Mouse (Mus musculus) limb, embryonic 13.5 days (tissue): ENCODE measurements around the gene Hist1h2ah. TPM values are rescaled to one million over a fixed set of nuclear protein-coding genes. Genes with fewer than 3 reads are reported as not detected.

Experiments used
- ATAC-seq: fragments of 200-750 bp; cut with Nextera tagmentation; 2 replicates; pipeline ENCODE4 v1.8.0; 2017; ENCODE audit warnings: low read depth, moderate number of reproducible peaks, moderate TSS enrichment; ENCODE audit not compliant: low FRiP score
- H3K27ac ChIP-seq: fragments of 300-500 bp; sonication (generic); 2 replicates; pipeline ENCODE4 v1.5.1; 2015; ENCODE audit warnings: inconsistent platforms, mild to moderate bottlenecking, moderate library complexity
- H3K27me3 ChIP-seq: fragments of 300-500 bp; sonication (generic); 2 replicates; pipeline ENCODE4 v1.6.1; 2015; ENCODE audit warnings: mild to moderate bottlenecking, inconsistent platforms
- H3K36me3 ChIP-seq: fragments of 300-500 bp; sonication (generic); 2 replicates; pipeline ENCODE4 v1.6.1; 2015; ENCODE audit warnings: inconsistent platforms, mild to moderate bottlenecking, moderate library complexity
- H3K4me1 ChIP-seq: fragments of 300-500 bp; sonication (generic); 2 replicates; pipeline ENCODE4 v1.6.1; 2015; ENCODE audit warnings: inconsistent platforms
- H3K4me2 ChIP-seq: fragments of 300-500 bp; sonication (generic); replicated peaks from 2 replicates; pipeline ENCODE4 v1.6.1; 2015; ENCODE audit warnings: inconsistent platforms, mild to moderate bottlenecking, moderate library complexity
- H3K4me3 ChIP-seq: fragments of 300-500 bp; sonication (generic); 2 replicates; pipeline ENCODE4 v1.5.1; 2015; ENCODE audit warnings: moderate library complexity, mild to moderate bottlenecking, inconsistent platforms
- H3K9ac ChIP-seq: fragments of 300-500 bp; sonication (generic); 2 replicates; pipeline ENCODE4 v1.6.1; 2015; ENCODE audit warnings: mild to moderate bottlenecking, inconsistent platforms
- H3K9me3 ChIP-seq: fragments of 300-500 bp; sonication (generic); 2 replicates; pipeline ENCODE4 v1.6.1; 2016; ENCODE audit warnings: inconsistent platforms
- WGBS: fragments of 180-500 bp; shearing (Covaris S2); methylation state at CpG from one replicate; pipeline ENCODE4 v1.1.7; 2015; 5-methylcytosine and 5-hydroxymethylcytosine counted together
- polyA plus RNA-seq: library from polyadenylated mRNA; unstranded; fragments of >200 nt; fragmentation: Nextera tagmentation; extraction: Ambion mirVana; gene quantifications from 2 replicates; pipeline ENCODE4 v1.2.1, GENCODE M21; 2015

Gene Hist1h2ah
- polyA plus RNA-seq, 1 experiment from 2014 or later = 11.8 TPM

DNA sequence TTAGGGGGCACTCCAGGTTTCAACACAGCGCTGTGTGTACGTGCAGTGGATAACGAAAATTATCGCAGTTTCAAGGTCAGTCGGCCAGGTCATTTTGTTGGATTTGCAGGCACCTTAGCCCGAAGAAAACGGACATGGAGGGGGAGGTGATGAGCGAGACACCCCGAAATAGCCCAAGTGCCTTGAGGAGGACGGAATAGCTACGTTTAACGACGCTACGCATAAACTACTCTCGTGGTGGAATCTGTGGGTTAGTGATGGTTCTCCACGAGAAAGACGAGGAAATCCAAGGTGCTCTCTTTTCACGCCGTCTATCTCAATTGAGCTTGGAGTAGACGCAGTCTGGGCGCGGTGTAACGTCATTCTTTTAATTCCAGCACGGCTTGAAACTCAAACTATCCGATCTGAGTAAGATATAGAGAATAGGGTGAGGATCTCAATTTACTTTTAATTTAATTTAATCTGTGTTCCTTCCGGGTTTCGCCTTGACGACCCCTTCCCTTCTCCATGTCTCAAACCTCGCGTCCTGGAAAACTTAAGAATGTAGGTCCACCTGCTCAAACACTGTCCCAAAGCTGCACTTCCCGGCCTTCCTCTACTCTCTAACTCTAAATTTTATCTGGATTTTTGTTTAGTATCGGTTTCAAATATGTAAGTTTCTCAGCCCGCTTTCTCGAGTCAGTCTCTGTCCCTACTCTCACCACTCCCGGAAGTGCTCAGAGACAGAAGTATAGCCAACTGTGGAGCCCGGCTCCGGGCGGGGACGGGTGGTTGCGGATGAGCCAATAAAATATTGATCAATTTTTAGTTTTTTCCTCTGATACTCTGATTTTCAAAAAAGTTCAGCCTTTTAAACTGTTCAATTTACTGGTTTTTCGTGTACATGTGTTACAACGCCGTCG lies 15.2 kb downstream of the Hist1h2ah start:
- no peaks in the 10 kb centered on the region for H3K36me3 ChIP-seq
- H3K9ac ChIP-seq = no peak overlapping the region
- no peaks in the 10 kb centered on the region for H3K9me3 ChIP-seq
- no peak for ATAC-seq
- no peak overlapping the region for H3K27ac ChIP-seq
- H3K4me3 ChIP-seq = peak overlapping the region; percentile 48
- WGBS = under 1% methylated on average over 44 of the region's 44 CpGs
- H3K27me3 ChIP-seq = peaks cover 58% of the 10 kb centered on the region
- peak overlapping the region; percentile 71 for H3K4me2 ChIP-seq
- H3K4me1 ChIP-seq = peaks cover 10% of the 10 kb centered on the region

DNA sequence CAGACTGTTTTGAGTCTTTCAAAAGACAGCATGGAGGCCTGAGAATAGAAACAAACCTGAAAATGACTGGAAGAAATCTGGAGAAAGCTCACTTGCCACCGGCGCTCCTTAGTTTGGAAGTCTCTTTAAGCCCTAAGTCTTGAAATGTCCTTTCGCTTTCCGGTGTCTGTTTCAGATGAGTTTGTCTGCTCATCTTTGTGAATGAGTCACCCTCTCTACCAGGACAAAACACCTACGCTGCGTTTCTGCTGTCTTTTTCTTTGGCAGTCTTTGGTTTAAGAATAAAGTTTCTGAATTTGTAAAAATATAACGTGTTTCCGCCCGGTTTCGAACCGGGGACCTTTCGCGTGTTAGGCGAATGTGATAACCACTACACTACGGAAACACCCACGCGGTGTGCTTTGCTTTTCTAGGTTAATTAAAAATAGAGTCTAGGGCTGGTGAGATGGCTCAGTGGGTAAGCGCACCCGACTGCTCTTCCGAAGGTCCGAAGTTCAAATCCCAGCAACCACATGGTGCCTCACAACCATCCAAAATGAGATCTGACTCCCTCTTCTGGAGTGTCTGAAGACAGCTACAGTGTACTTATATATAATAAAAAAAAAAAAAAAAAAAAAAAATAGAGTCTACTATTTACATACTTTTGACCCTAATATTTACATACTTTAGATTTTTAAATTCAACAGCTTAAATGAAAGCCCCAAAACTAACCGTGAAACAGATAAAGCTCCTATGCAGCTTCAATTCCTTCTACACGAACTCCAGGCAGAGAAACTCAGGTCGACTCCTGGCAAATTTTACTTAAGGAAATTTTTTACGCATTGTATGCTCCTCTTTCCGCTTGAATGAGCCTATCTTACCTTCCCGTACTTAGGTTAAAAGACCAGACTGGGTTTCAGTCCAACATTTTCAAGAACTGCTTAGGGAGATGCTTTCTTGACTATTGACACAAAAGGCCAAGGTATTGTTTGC lies 19.6 kb downstream of the Hist1h2ah start:
- Histone ChIP-seq H3K4me3 (peak overlapping the region; percentile 10; the same call in 1 of the 2 replicates), H3K9ac (no peak overlapping the region), H3K4me1 (peaks cover 15% of the 10 kb centered on the region), H3K27ac (no peak overlapping the region), H3K36me3 (no peaks in the 10 kb centered on the region), H3K4me2 (no peak overlapping the region; the same call in 1 of the 2 replicates), H3K9me3 (no peaks in the 10 kb centered on the region), H3K27me3 (peaks cover 88% of the 10 kb centered on the region)
- 15% methylated on average over 27 of the region's 27 CpGs for whole genome bisulfite sequencing
- peak; percentile 59; the same call in 1 of the 2 replicates for ATAC-seq

DNA sequence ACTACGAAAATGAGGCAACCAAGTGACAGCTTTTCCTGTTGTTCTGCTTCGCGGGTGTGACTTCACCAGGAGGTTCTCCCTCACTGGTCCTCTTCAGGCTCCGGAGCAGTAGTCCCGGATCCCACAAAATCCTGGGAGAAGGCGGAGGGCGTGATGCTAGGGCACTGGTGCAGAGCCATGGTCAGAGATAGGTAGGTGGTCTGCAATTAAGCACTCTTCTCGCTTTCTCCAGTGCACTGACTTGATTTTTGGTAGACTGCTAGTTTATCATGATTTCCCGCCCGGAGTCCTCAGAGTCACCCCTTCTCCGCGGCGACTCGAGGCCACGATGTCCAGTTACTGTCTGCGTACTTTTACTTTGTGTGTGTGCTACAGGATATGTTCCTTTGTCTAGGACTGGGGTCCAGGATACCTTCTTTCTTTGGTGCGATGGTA lies 20.9 kb downstream of the Hist1h2ah start:
- 14% methylated on average over 17 of the region's 17 CpGs for WGBS

DNA sequence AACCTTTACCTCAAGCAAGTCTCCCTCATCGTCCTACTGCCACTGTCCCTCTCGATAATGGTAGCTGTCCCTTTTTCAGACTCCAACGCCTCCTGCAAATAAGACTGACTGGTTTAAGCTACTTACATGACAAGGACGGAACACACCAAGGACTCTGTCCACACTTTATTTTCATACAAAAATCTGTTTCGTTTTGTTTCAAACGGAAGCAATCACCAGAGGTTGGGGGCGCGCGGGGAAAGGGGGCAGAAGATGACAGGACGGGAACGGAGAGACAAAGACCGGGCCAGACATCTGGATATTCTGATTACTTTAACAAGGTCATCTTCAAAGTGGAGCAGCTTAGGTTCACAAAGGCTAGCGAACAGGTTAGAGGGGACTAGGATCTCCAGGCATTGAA lies 21.7 kb downstream of the Hist1h2ah start:
- Histone ChIP-seq H3K4me1 (peaks cover 6% of the 10 kb centered on the region; the same call in 1 of the 2 replicates), H3K4me2 (peak overlapping the region; percentile 47; the same call in 1 of the 2 replicates), H3K27me3 (peaks cover 88% of the 10 kb centered on the region), H3K36me3 (no peaks in the 10 kb centered on the region), H3K4me3 (no peak overlapping the region), H3K27ac (no peak overlapping the region), H3K9ac (no peak overlapping the region), H3K9me3 (no peaks in the 10 kb centered on the region)
- ATAC-seq = no peak
- WGBS = 15% methylated on average over 13 of the region's 13 CpGs

More for the DNA sequence above, 20.9 kb downstream of the Hist1h2ah start:
- H3K36me3 ChIP-seq = no peaks in the 10 kb centered on the region
- H3K4me2 ChIP-seq = peak overlapping the region; percentile 47
- H3K9ac ChIP-seq = no peak overlapping the region
- H3K27ac ChIP-seq = no peak overlapping the region
- H3K4me1 ChIP-seq = peaks cover 6% of the 10 kb centered on the region; the same call in 1 of the 2 replicates
- no peaks in the 10 kb centered on the region for H3K9me3 ChIP-seq
- ATAC-seq = no peak
- H3K27me3 ChIP-seq = peaks cover 88% of the 10 kb centered on the region
- H3K4me3 ChIP-seq = peak overlapping the region; percentile 17

DNA sequence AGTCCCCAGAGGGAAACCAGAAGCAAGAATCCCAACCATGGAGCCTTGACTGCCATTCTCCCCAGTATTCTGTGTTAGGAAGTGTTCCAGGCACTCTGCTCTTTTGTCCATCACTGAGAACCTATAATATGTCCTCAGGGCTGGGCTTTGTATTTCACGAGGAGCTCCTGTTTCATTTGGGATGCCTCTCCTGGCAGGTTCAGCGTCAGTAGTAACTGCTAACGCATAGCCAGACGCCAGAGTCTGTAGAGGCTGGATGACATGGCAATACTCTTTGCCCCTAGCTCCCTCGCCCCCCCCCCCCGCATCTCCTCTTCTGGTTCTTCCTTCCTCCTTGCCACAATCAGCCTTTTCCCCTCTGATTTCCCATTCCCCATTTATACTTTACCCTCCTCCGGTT lies 25.7 kb downstream of the Hist1h2ah start, which contains the start of gene Prss16:
Gene Prss16, minus strand, starts transcription at position 101 of the 400 bp plus-strand sequence.
- WGBS = 19% methylated on average over 6 of the region's 7 CpGs
- Histone ChIP-seq H3K27me3 (peaks cover 93% of the 10 kb centered on the region), H3K36me3 (no peaks in the 10 kb centered on the region), H3K9me3 (no peaks in the 10 kb centered on the region), H3K4me1 (peaks cover 15% of the 10 kb centered on the region), H3K27ac (no peak within 1 kb of the TSS), H3K4me2 (no peak within 1 kb of the TSS), H3K9ac (no peak within 1 kb of the TSS), H3K4me3 (no peak within 1 kb of the TSS)
- ATAC-seq = no peak

GRCm38 (mm10) chr13:22008707-22009106 lies 26.7 kb downstream of the Hist1h2ah start:
- H3K4me1 ChIP-seq = peaks cover 11% of the 10 kb centered on the region
- H3K4me3 ChIP-seq = no peak overlapping the region
- no peak overlapping the region for H3K4me2 ChIP-seq
- peaks cover 93% of the 10 kb centered on the region for H3K27me3 ChIP-seq
- ATAC-seq = no peak
- H3K27ac ChIP-seq = no peak overlapping the region
- no peak overlapping the region for H3K9ac ChIP-seq
- H3K36me3 ChIP-seq = no peaks in the 10 kb centered on the region
- 71% methylated on average over 3 of the region's 3 CpGs for WGBS
- no peaks in the 10 kb centered on the region for H3K9me3 ChIP-seq

DNA sequence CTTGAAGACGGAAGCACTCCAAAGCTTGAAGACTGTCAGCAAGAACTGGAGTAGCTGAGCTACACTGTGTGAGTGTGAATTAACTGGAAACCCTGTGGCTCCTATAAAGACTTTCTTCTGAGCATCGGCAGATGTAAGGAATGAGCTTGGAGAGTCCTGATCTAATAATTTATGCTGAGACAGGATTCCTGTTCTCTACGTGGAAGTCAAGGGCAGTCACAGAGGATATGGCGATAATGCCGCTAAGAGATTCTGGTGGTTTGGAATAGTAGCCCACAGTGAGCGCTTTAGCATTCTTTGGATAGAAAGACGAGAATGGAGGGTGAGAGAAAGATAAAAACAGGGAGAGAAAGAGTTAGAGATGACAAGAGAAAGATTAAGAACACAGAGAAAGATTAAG lies 27.5 kb downstream of the Hist1h2ah start:
- Histone ChIP-seq H3K9ac (no peak overlapping the region), H3K9me3 (no peaks in the 10 kb centered on the region), H3K36me3 (no peaks in the 10 kb centered on the region), H3K27me3 (peaks cover 95% of the 10 kb centered on the region), H3K4me1 (peaks cover 11% of the 10 kb centered on the region), H3K4me3 (no peak overlapping the region), H3K27ac (no peak overlapping the region), H3K4me2 (no peak overlapping the region)
- ATAC-seq = no peak
- 56% methylated on average over 7 of the region's 7 CpGs for WGBS

- 3% methylated on average over 18 of the region's 18 CpGs for WGBS
- Histone ChIP-seq H3K4me1 (peaks cover 11% of the 10 kb centered on the region), H3K36me3 (no peaks in the 10 kb centered on the region), H3K27me3 (peaks cover 95% of the 10 kb centered on the region), H3K27ac (no peak overlapping the region), H3K4me3 (peak overlapping the region; percentile 54), H3K9me3 (no peaks in the 10 kb centered on the region), H3K4me2 (peak overlapping the region; percentile 95), H3K9ac (peak overlapping the region; percentile 27; the same call in 1 of the 2 replicates)
- no peak for ATAC-seq
Measured at GRCm38 (mm10) chr13:22007121-22007510, 28.3 kb downstream of the Hist1h2ah start.

DNA sequence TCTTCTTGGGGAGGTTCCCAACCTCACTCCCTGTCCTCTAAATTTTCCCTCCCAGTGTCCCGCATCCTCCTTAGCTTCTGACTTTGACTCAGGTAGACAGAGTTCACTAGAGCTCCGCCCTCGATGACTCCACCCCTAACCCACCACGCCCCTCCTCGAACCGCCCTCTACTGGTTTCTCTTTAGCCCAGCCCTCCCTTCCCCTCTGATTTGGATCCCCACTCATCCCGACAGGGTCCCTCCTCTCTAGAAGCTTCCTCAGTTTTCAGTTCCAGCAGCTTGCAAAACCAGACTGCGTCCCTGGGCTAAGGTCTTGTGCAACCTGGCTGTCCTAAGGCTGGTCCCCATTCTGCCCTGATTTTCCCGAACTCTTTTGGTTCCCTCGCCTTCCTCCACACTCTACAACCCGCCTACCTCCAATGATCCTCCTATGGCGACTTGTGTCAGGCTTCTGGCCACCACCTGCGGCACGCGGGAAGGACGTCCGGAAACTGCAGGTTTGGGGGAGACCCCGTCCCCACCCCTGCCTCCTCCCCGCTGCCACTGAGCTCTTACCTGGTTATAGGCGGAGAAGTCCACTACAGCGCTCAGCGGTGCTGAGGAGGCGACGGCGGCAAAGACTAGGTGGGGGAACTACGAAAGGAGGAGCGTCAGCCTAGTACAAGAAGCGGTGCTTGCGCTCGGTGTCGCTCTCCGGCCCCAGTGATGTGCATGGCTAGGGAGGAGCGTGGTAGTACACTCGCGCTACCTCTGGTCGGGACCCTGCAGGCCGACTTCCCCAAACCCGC lies 28.8 kb downstream of the Hist1h2ah start:
- H3K9me3 ChIP-seq = no peaks in the 10 kb centered on the region
- WGBS = under 1% methylated on average over 38 of the region's 38 CpGs
- peak overlapping the region; percentile 95 for H3K4me2 ChIP-seq
- H3K36me3 ChIP-seq = no peaks in the 10 kb centered on the region
- peaks cover 11% of the 10 kb centered on the region for H3K4me1 ChIP-seq
- peak overlapping the region; percentile 54 for H3K4me3 ChIP-seq
- ATAC-seq = peak; percentile 88
- H3K27ac ChIP-seq = no peak overlapping the region
- H3K27me3 ChIP-seq = peaks cover 98% of the 10 kb centered on the region
- H3K9ac ChIP-seq = peak overlapping the region; percentile 62

- H3K27ac ChIP-seq = no peak overlapping the region
- H3K9me3 ChIP-seq = no peaks in the 10 kb centered on the region
- H3K4me1 ChIP-seq = peaks cover 11% of the 10 kb centered on the region
- H3K9ac ChIP-seq = peak overlapping the region; percentile 62
- ATAC-seq = peak; percentile 84
- peak overlapping the region; percentile 95 for H3K4me2 ChIP-seq
- H3K36me3 ChIP-seq = no peaks in the 10 kb centered on the region
- under 1% methylated on average over 45 of the region's 45 CpGs for WGBS
- H3K27me3 ChIP-seq = peaks cover 100% of the 10 kb centered on the region
- H3K4me3 ChIP-seq = peak overlapping the region; percentile 54
Measured at GRCm38 (mm10) chr13:22005605-22006333, 29.6 kb downstream of the Hist1h2ah start.
